Mouse (Mus musculus) ES-E14 (cell line): ENCODE measurements around the gene Ctnnb1. TPM values are rescaled to one million over a fixed set of nuclear protein-coding genes. Genes with fewer than 3 reads are reported as not detected.

Experiments used
- DNase-seq: peaks from one replicate; pipeline ENCODE4 v3.0.0-alpha.2; 2013; ENCODE audit warnings: low read depth, low spot score
- H3K27ac ChIP-seq: 2 replicates; pipeline ENCODE4 v1.5.1; 2012; ENCODE audit warnings: low read depth, mild to moderate bottlenecking, low read length, moderate library complexity, mixed read lengths; ENCODE audit not compliant: poor library complexity, insufficient read depth, severe bottlenecking
- H3K36me3 ChIP-seq: 2 replicates; pipeline ENCODE4 v1.6.1; 2012; ENCODE audit warnings: mild to moderate bottlenecking, low read length, moderate library complexity, mixed read lengths; ENCODE audit not compliant: control insufficient read depth, poor library complexity, insufficient read depth, severe bottlenecking
- H3K4me1 ChIP-seq, 2 experiments: fragments of 150-350 bp in 1 of 2; sonication (generic) in 1 of 2; 2 replicates each; pipeline ENCODE4 v1.6.1; 2012; ENCODE audit warnings: low read length in 2 of 2, mild to moderate bottlenecking in 1 of 2, mixed read lengths in 1 of 2; ENCODE audit not compliant: control insufficient read depth in 2 of 2, insufficient read depth in 2 of 2, poor library complexity in 1 of 2
- H3K4me3 ChIP-seq, 2 experiments: fragments of 150-350 bp in 1 of 2; sonication (generic) in 1 of 2; 2 replicates each; pipeline ENCODE4 v1.5.1; 2012; ENCODE audit warnings: low read length in 2 of 2, low read depth in 1 of 2, mild to moderate bottlenecking in 1 of 2, mixed read lengths in 1 of 2; ENCODE audit not compliant: insufficient read depth in 1 of 2, poor library complexity in 1 of 2, severe bottlenecking in 1 of 2
- H3K9ac ChIP-seq: 2 replicates; pipeline ENCODE4 v1.6.1; 2012; ENCODE audit warnings: low read depth, mild to moderate bottlenecking, low read length, mixed read lengths; ENCODE audit not compliant: poor library complexity, insufficient read depth, severe bottlenecking
- H3K9me3 ChIP-seq: fragments of 150-350 bp; sonication (generic); 2 replicates; pipeline ENCODE4 v1.6.1; 2012; ENCODE audit warnings: low read depth, mild to moderate bottlenecking, low read length; ENCODE audit not compliant: control insufficient read depth, insufficient read depth
- CHD2 ChIP-seq: IDR thresholded peaks from 2 replicates; pipeline ENCODE4 v1.6.1; 2014; ENCODE audit warnings: mild to moderate bottlenecking, low read depth, low read length, inconsistent platforms
- HCFC1 ChIP-seq: IDR thresholded peaks from 2 replicates; pipeline ENCODE4 v1.6.1; 2012; ENCODE audit warnings: low read length, inconsistent platforms, borderline replicate concordance; ENCODE audit not compliant: insufficient read depth
- MAFK ChIP-seq: IDR thresholded peaks from 2 replicates; pipeline ENCODE4 v1.6.1; 2014; ENCODE audit warnings: mild to moderate bottlenecking, low read depth, low read length, inconsistent platforms; ENCODE audit not compliant: insufficient read depth
- ZC3H11A ChIP-seq: IDR thresholded peaks from 2 replicates; pipeline ENCODE4 v1.6.1; 2012; ENCODE audit warnings: low read depth, mild to moderate bottlenecking, inconsistent platforms, low read length, borderline replicate concordance
- ZNF384 ChIP-seq: IDR thresholded peaks from 2 replicates; pipeline ENCODE4 v1.6.1; 2012; ENCODE audit warnings: low read depth, low read length, inconsistent platforms
- in situ Hi-C, 2 experiments: fragments of 600-800 bp; cut with MboI; formaldehyde crosslinking; loops; one replicate each; pipeline ENCODE4 v1.15.1; 2025; ENCODE audit warnings: low sequenced_read_pairs in 2 of 2, inconsistent platforms in 1 of 2; ENCODE audit not compliant: unreplicated experiment in 2 of 2
- total RNA-seq: library from RNA; depleted of rRNA; stranded (reverse); fragments of 300-350 nt; gene quantifications from 2 replicates; pipeline ENCODE4 v1.2.3, GENCODE M21; 2012; rRNA removed

Gene Ctnnb1
- total RNA-seq, result 536 and 572 TPM in 2 replicates

- Histone ChIP-seq H3K27ac (no peak within 1 kb of the TSS), H3K4me3 (no peak within 1 kb of the TSS), H3K9me3 (no peaks in the 10 kb centered on the region), H3K9ac (no peak within 1 kb of the TSS), H3K36me3 (no peaks in the 10 kb centered on the region), H3K4me1 (peaks cover 1 to 4% of the 10 kb centered on the region in 2 experiments; a peak in 1 of 4 replicates)
- DNase-seq, result no peak
- in situ Hi-C loops, result no loop called here
- TF ChIP-seq HCFC1 (no peak), ZC3H11A (no peak), ZNF384 (no peak), CHD2 (no peak), MAFK (no peak)
These were observed at the start of gene Ctnnb1 for GRCm38 (mm10) chr9:120929081-120929480. Gene Ctnnb1, plus strand, starts transcription at chr9:120929216.

- Histone ChIP-seq H3K4me1 (no peaks in the 10 kb centered on the region), H3K9me3 (no peaks in the 10 kb centered on the region), H3K4me3 (no peak overlapping the region), H3K27ac (no peak overlapping the region), H3K9ac (no peak overlapping the region), H3K36me3 (no peaks in the 10 kb centered on the region)
- in situ Hi-C loops, result no loop called here
- DNase-seq, result no peak
- no peak for TF ChIP-seq MAFK
- no peak for TF ChIP-seq CHD2
- no peak for TF ChIP-seq ZC3H11A
- TF ChIP-seq HCFC1, result no peak
- TF ChIP-seq ZNF384, result no peak
These were observed 48.7 kb upstream of the Ctnnb1 start for GRCm38 (mm10) chr9:120880286-120880685.

- TF ChIP-seq MAFK (no peak), ZC3H11A (no peak), CHD2 (no peak), ZNF384 (no peak), HCFC1 (no peak)
- Histone ChIP-seq H3K4me1 (no peaks in the 10 kb centered on the region), H3K36me3 (no peaks in the 10 kb centered on the region), H3K27ac (no peak overlapping the region), H3K9ac (no peak overlapping the region), H3K9me3 (no peaks in the 10 kb centered on the region), H3K4me3 (no peak overlapping the region)
- in situ Hi-C loops, result no loop called here
- no peak for DNase-seq
These were observed 47.9 kb upstream of the Ctnnb1 start for GRCm38 (mm10) chr9:120881121-120881520.

- in situ Hi-C loops, result no loop called here
- DNase-seq, result no peak
- no peak overlapping the region for H3K4me3 ChIP-seq
- TF ChIP-seq MAFK (no peak), ZNF384 (no peak), HCFC1 (no peak), ZC3H11A (no peak), CHD2 (no peak)
- no peak overlapping the region for H3K27ac ChIP-seq
- H3K4me1 ChIP-seq, result no peaks in the 10 kb centered on the region
- no peaks in the 10 kb centered on the region for H3K36me3 ChIP-seq
- no peak overlapping the region for H3K9ac ChIP-seq
- no peaks in the 10 kb centered on the region for H3K9me3 ChIP-seq
These were observed 47.2 kb upstream of the Ctnnb1 start for GRCm38 (mm10) chr9:120881839-120882238.

GRCm38 (mm10) chr9:120884726-120885125 is 44.3 kb upstream of the Ctnnb1 start:
- H3K4me3 ChIP-seq, result no peak overlapping the region
- no peak overlapping the region for H3K9ac ChIP-seq
- no peak for DNase-seq
- TF ChIP-seq ZC3H11A, result no peak
- no peak for TF ChIP-seq ZNF384
- no peaks in the 10 kb centered on the region for H3K36me3 ChIP-seq
- in situ Hi-C loops, result no loop called here
- H3K4me1 ChIP-seq, result no peaks in the 10 kb centered on the region
- no peak overlapping the region for H3K27ac ChIP-seq
- no peaks in the 10 kb centered on the region for H3K9me3 ChIP-seq
